Mouse (Mus musculus) kidney, postnatal 25 days (tissue): ENCODE data around the gene Atxn2.
A peak's percentile ranks its signal among the peaks of the same experiment; 100 is the strongest.

Experiments
- DNase-seq, 2 experiments: peaks; one replicate each; pipeline ENCODE4 v3.0.0; 2021; ENCODE audit warnings: mixed read lengths in 2 of 2

Gene Atxn2

GRCm38 (mm10) chr5:121766038-121766773, 55.1 kb downstream of the Atxn2 start:
- no peak for DNase-seq

GRCm38 (mm10) chr5:121767564-121767963, 56.4 kb downstream of the Atxn2 start:
- DNase-seq = no peak

GRCm38 (mm10) chr5:121769827-121770226, 58.7 kb downstream of the Atxn2 start:
- peak in 1 of 2 experiments; percentile 25 for DNase-seq

GRCm38 (mm10) chr5:121771611-121772010, 60.5 kb downstream of the Atxn2 start:
- no peak for DNase-seq

- DNase-seq = peak in 1 of 2 experiments; percentile 23
These were observed 67.5 kb downstream of the Atxn2 start for GRCm38 (mm10) chr5:121778485-121779119.

GRCm38 (mm10) chr5:121780180-121780579, 69.0 kb downstream of the Atxn2 start:
- DNase-seq = no peak

- no peak for DNase-seq
These were observed 71.3 kb downstream of the Atxn2 start for GRCm38 (mm10) chr5:121782467-121782866.

GRCm38 (mm10) chr5:121783862-121784500, 72.8 kb downstream of the Atxn2 start:
- peak; percentile 59 to 62 for DNase-seq

GRCm38 (mm10) chr5:121791026-121791425, 79.9 kb downstream of the Atxn2 start:
- DNase-seq = no peak

- no peak for DNase-seq
These were observed 84.7 kb downstream of the Atxn2 start for GRCm38 (mm10) chr5:121795800-121796199.

- DNase-seq = no peak
These were observed 87.3 kb downstream of the Atxn2 start for GRCm38 (mm10) chr5:121798447-121798846.

GRCm38 (mm10) chr5:121807186-121807585, 96.0 kb downstream of the Atxn2 start:
- DNase-seq = peak in 1 of 2 experiments; percentile 33

GRCm38 (mm10) chr5:121808202-121808601, 97.1 kb downstream of the Atxn2 start:
- DNase-seq = no peak

GRCm38 (mm10) chr5:121809667-121810224, 98.6 kb downstream of the Atxn2 start:
- peak; percentile 71 to 78 for DNase-seq

- no peak for DNase-seq
These were observed 99.4 kb downstream of the Atxn2 start for GRCm38 (mm10) chr5:121810331-121811151.

GRCm38 (mm10) chr5:121811485-121811931, 100.4 kb downstream of the Atxn2 start:
- no peak for DNase-seq

GRCm38 (mm10) chr5:121812526-121813243, 101.5 kb downstream of the Atxn2 start:
- DNase-seq = no peak

GRCm38 (mm10) chr5:121813744-121814143, 102.6 kb downstream of the Atxn2 start:
- DNase-seq = no peak

GRCm38 (mm10) chr5:121815067-121815466, 103.9 kb downstream of the Atxn2 start:
- peak; percentile 85 to 91 for DNase-seq

- peak in 1 of 2 experiments; percentile 35 for DNase-seq
These were observed 104.8 kb downstream of the Atxn2 start for GRCm38 (mm10) chr5:121815867-121816380.

GRCm38 (mm10) chr5:121816611-121817010, 105.5 kb downstream of the Atxn2 start:
- DNase-seq = peak in 1 of 2 experiments; percentile 28
